Comparison of ENCODE assay signal across 7 mouse cellular contexts in genomic region chr17:31073273-31074052, GRCm38 (mm10). TPM values are rescaled to one million over a fixed set of nuclear protein-coding genes. Genes with fewer than 3 reads are reported as not detected.
DNase-seq lines count a peak whose midpoint lies in the region; ATAC-seq and TF ChIP-seq lines count a peak whose summit lies in the region.

No protein-coding gene starts in this region.

- peak; percentile 76 for ATAC-seq in embryonic facial prominence, embryonic 13.5 days (ENCODE audit: insufficient number of reproducible peaks, insufficient read depth, low FRiP score, low TSS enrichment, low read depth)
- peak; percentile 66 for ATAC-seq in limb, embryonic 14.5 days (ENCODE audit: low FRiP score, low read depth)
- peak; percentile 90 for ATAC-seq in midbrain, embryonic 15.5 days (replicated peaks)

- H3K36me3 ChIP-seq in embryonic facial prominence, embryonic 13.5 days: no peaks in the 10 kb centered on the region
- H3K36me3 ChIP-seq in heart, embryonic 10.5 days: no peaks in the 10 kb centered on the region
- no peaks in the 10 kb centered on the region for H3K36me3 ChIP-seq in limb, embryonic 14.5 days (ENCODE audit: control insufficient read depth, insufficient read depth, low read length)
- no peaks in the 10 kb centered on the region for H3K36me3 ChIP-seq in midbrain, embryonic 15.5 days (replicated peaks)

- WGBS in embryonic facial prominence, embryonic 13.5 days: 2% methylated on average over 31 of the region's 31 CpGs
- WGBS in heart, embryonic 10.5 days: 3% methylated on average over 31 of the region's 31 CpGs
- 3% methylated on average over 31 of the region's 31 CpGs for WGBS in limb, embryonic 14.5 days
- under 1% methylated on average over 31 of the region's 31 CpGs for WGBS in midbrain, embryonic 15.5 days

- H3K27me3 ChIP-seq in embryonic facial prominence, embryonic 13.5 days: no peaks in the 10 kb centered on the region
- H3K27me3 ChIP-seq in heart, embryonic 10.5 days (ENCODE audit: insufficient read depth, poor library complexity, severe bottlenecking): no peaks in the 10 kb centered on the region
- H3K27me3 ChIP-seq in limb, embryonic 14.5 days (ENCODE audit: control insufficient read depth, insufficient read depth, low read length): no peaks in the 10 kb centered on the region
- no peaks in the 10 kb centered on the region for H3K27me3 ChIP-seq in midbrain, embryonic 15.5 days (replicated peaks)

- peak; percentile 95 for DNase-seq in brain, adult 2 months (ENCODE audit: low read depth, low spot score)
- peak; percentile 90 for DNase-seq in heart, embryonic 10.5 days (ENCODE audit: low spot score)
- DNase-seq in kidney, adult 9 months: peak; percentile 81
- peak; percentile 80 for DNase-seq in limb, embryonic 14.5 days (ENCODE audit: low spot score)
- peak; percentile 57 to 88 for DNase-seq in spleen, postnatal 10 days (ENCODE audit: low spot score in 2 of 2)

- peak overlapping the region; percentile 60 for H3K4me2 ChIP-seq in embryonic facial prominence, embryonic 13.5 days
- H3K4me2 ChIP-seq in limb, embryonic 14.5 days (replicated peaks; ENCODE audit: low read depth, low read length, severe bottlenecking): peak overlapping the region; percentile 47
- H3K4me2 ChIP-seq in midbrain, embryonic 15.5 days: peak overlapping the region; percentile 55

- H3K4me1 ChIP-seq in embryonic facial prominence, embryonic 13.5 days: peaks cover 62% of the 10 kb centered on the region
- peaks cover 80% of the 10 kb centered on the region for H3K4me1 ChIP-seq in heart, embryonic 10.5 days
- peaks cover 46% of the 10 kb centered on the region for H3K4me1 ChIP-seq in limb, embryonic 14.5 days (ENCODE audit: control insufficient read depth, insufficient read depth, low read length)
- peaks cover 60% of the 10 kb centered on the region for H3K4me1 ChIP-seq in midbrain, embryonic 15.5 days

- no peak for TF ChIP-seq POLR2A in limb, embryonic 14.5 days (IDR thresholded peaks at IDR 0.05; ENCODE audit: borderline replicate concordance, extremely low read depth, insufficient read depth, insufficient read length)

- H3K9me3 ChIP-seq in embryonic facial prominence, embryonic 13.5 days: no peaks in the 10 kb centered on the region
- H3K9me3 ChIP-seq in heart, embryonic 10.5 days: no peaks in the 10 kb centered on the region
- no peaks in the 10 kb centered on the region for H3K9me3 ChIP-seq in limb, embryonic 14.5 days (ENCODE audit: control insufficient read depth, low read length)
- H3K9me3 ChIP-seq in midbrain, embryonic 15.5 days: no peaks in the 10 kb centered on the region

- H3K9ac ChIP-seq in embryonic facial prominence, embryonic 13.5 days: no peak overlapping the region
- H3K9ac ChIP-seq in limb, embryonic 14.5 days (ENCODE audit: low read depth, low read length, severe bottlenecking): no peak overlapping the region
- H3K9ac ChIP-seq in midbrain, embryonic 15.5 days: 0 out of 2 replicates have a peak overlapping the region, but pooled peaks have one; percentile 9

- peak overlapping the region; percentile 34 for H3K4me3 ChIP-seq in embryonic facial prominence, embryonic 13.5 days
- H3K4me3 ChIP-seq in heart, embryonic 10.5 days: peak overlapping the region; percentile 45
- H3K4me3 ChIP-seq in limb, embryonic 14.5 days (replicated peaks; ENCODE audit: low read length): peak overlapping the region; percentile 24
- H3K4me3 ChIP-seq in midbrain, embryonic 15.5 days: peak overlapping the region; percentile 29

- H3K27ac ChIP-seq in embryonic facial prominence, embryonic 13.5 days: peak overlapping the region; percentile 75
- peak overlapping the region; percentile 78 for H3K27ac ChIP-seq in heart, embryonic 10.5 days
- H3K27ac ChIP-seq in limb, embryonic 14.5 days (replicated peaks; ENCODE audit: low read depth, low read length): no peak overlapping the region
- H3K27ac ChIP-seq in midbrain, embryonic 15.5 days: peak overlapping the region; percentile 85

RNA-seq across cellular contexts. Expression of gene Abcg1, which starts 16.0 kb away (rescaled TPM):
- polyA plus RNA-seq in embryonic facial prominence, embryonic 13.5 days (2015; fragmentation: Nextera tagmentation; extraction: Ambion mirVana): 14.2 and 14.9 TPM in 2 replicates
- polyA plus RNA-seq in heart, embryonic 10.5 days (2016; fragmentation: Nextera tagmentation; extraction: Ambion mirVana): 4.9 and 6.0 TPM in 2 replicates
- polyA plus RNA-seq in limb, embryonic 14.5 days (2012; rRNA removed): 3.2 and 3.4 TPM in 2 replicates
- polyA plus RNA-seq in limb, embryonic 14.5 days (2014; fragmentation: Nextera tagmentation; extraction: Ambion mirVana): 6.8 and 7.5 TPM in 2 replicates
- 22.6 and 23.8 TPM in 2 replicates for polyA plus RNA-seq in midbrain, embryonic 15.5 days (2015; fragmentation: Nextera tagmentation; extraction: Ambion mirVana)

RNA-seq across cellular contexts. Expression of gene Tff3, which starts 56.0 kb away (rescaled TPM):
- 5.7 TPM in 1 of 2 replicates, not detected in the other for polyA plus RNA-seq in embryonic facial prominence, embryonic 13.5 days (2015; fragmentation: Nextera tagmentation; extraction: Ambion mirVana)
- polyA plus RNA-seq in heart, embryonic 10.5 days (2016; fragmentation: Nextera tagmentation; extraction: Ambion mirVana): 0.50 TPM in 1 of 2 replicates, not detected in the other
- polyA plus RNA-seq in limb, embryonic 14.5 days (2012; rRNA removed): 0.33 and 0.99 TPM in 2 replicates
- polyA plus RNA-seq in limb, embryonic 14.5 days (2014; fragmentation: Nextera tagmentation; extraction: Ambion mirVana): not detected in 2 replicates
- polyA plus RNA-seq in midbrain, embryonic 15.5 days (2015; fragmentation: Nextera tagmentation; extraction: Ambion mirVana): 0.40 and 1.4 TPM in 2 replicates
